Mouse (Mus musculus): Measurements from ENCODE around the gene Atcay. TPM values are rescaled to one million over a fixed set of nuclear protein-coding genes. Genes with fewer than 3 reads are reported as not detected.
A peak's percentile ranks its signal among the peaks of the same experiment; 100 is the strongest.

The Atcay gene
- polyA plus RNA-seq, 1 experiment: 0.60 TPM

DNA sequence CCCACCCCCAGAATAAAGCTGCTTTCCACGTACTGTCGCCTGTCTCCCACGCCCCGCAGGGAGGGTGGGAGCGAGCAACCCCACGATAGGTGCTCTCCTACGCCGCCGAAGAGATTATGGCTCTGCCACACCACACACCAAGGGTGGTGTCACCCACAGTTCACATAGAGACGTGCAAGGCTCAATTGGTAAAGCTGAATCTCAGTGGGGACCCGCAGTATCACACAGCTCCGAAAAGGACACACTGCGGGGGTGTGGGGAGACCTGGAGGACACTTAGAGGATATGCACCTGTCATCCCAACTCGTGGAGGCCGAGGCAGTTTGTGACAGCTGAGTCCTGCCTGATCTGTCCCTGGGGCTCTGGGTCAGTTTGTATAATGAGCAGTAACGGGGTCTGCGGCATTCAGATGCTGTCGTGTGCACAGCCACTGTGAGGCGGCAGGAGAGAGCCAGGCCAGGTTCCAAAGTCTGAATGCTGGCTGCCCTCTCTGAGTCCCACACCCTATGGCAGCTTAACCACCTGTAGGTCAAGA lies 37.6 kb downstream of the Atcay start:
- peaks cover 23% of the 10 kb centered on the region for H3K4me1 ChIP-seq (ENCODE audit: control insufficient read depth, insufficient read depth, insufficient read length, low read length)
- H3K36me3 ChIP-seq (ENCODE audit: control insufficient read depth, insufficient read depth, low read length): peaks cover 9% of the 10 kb centered on the region; the same call in 1 of the 2 replicates
- peak overlapping the region; percentile 71 for H3K4me3 ChIP-seq (ENCODE audit: low read depth, low read length)
- 0 out of 2 replicates have a peak, but pooled peaks cover 4% of the 10 kb centered on the region for H3K27me3 ChIP-seq (ENCODE audit: control insufficient read depth, insufficient read depth, low read length)
- H3K27ac ChIP-seq (ENCODE audit: insufficient read depth, low read depth, low read length): peak overlapping the region; percentile 61
- TF ChIP-seq POLR2A (IDR thresholded peaks at IDR 0.05; ENCODE audit: low read depth, low read length): no peak
- TF ChIP-seq CTCF (IDR thresholded peaks at IDR 0.05; ENCODE audit: extremely low read depth, insufficient read length, insufficient replicate concordance, low read depth, low read length): no peak
- WGBS: 2% methylated on average over 19 of the region's 19 CpGs

DNA sequence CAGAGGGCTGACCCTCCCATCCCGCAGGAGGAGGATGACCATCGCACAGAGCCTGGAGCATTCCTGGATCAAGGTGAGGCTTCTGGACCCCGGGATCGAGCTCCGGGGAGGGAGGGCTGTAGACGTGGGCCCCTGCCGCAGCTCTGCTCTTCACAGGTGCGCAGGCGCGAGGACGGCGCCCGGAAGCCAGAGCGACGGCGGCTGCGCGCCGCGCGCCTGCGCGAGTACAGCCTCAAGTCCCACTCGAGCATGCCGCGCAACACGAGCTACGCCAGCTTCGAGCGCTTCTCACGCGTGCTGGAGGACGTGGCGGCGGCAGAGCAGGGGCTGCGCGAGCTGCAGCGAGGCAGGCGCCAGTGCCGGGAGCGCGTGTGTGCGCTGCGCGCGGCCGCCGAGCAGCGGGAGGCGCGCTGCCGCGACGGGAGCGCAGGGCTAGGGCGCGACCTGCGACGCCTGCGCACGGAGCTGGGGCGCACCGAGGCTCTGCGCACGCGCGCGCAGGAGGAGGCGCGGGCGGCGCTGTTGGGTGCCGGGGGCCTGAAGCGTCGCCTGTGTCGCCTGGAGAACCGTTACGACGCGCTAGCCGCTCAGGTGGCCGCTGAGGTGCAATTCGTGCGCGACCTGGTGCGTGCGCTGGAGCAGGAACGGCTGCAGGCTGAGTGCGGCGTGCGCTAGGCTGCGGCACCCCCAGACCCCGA lies 38.2 kb downstream of the Atcay start:
- Histone ChIP-seq H3K4me1 (ENCODE audit: control insufficient read depth, insufficient read depth, insufficient read length, low read length) (peaks cover 23% of the 10 kb centered on the region), H3K27ac (ENCODE audit: insufficient read depth, low read depth, low read length) (peak overlapping the region; percentile 79), H3K4me3 (ENCODE audit: low read depth, low read length) (peak overlapping the region; percentile 71), H3K36me3 (ENCODE audit: control insufficient read depth, insufficient read depth, low read length) (peaks cover 11% of the 10 kb centered on the region; the same call in 1 of the 2 replicates), H3K27me3 (ENCODE audit: control insufficient read depth, insufficient read depth, low read length) (0 out of 2 replicates have a peak, but pooled peaks cover 4% of the 10 kb centered on the region)
- 1% methylated on average over 92 of the region's 93 CpGs for WGBS
- TF ChIP-seq CTCF (IDR thresholded peaks at IDR 0.05; ENCODE audit: extremely low read depth, insufficient read length, insufficient replicate concordance, low read depth, low read length) (no peak), POLR2A (IDR thresholded peaks at IDR 0.05; ENCODE audit: low read depth, low read length) (no peak)

DNA sequence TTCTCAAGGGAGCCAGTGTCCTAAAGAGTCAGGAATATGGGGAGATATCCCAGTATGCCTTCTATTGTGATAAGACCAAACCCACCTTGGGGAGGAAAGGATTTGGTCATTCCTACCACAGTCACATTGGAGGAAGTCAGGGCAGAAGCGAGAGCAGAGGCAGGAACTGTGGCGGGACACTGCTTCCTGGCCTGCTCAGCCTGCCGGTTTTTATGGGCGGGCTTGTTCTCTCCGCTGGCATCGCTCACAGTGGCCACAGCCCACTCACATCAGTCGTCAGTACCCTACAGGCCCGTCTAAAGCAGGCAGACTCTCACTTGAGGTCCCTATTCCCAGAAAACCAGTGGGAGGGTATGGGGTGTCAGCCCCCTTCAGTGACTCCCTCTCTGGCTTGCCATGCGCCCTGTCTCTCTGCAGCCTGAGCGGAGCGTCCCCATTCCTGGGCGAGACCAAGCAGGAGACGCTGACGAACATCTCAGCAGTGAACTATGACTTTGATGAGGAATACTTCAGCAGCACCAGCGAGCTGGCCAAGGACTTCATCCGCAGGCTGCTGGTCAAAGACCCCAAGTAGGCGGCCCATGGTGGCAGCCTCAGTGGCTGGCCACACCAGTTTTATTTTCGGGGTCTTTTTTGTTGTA lies 39.2 kb downstream of the Atcay start:
- H3K27ac ChIP-seq (ENCODE audit: insufficient read depth, low read depth, low read length): no peak overlapping the region
- no peak for TF ChIP-seq POLR2A (IDR thresholded peaks at IDR 0.05; ENCODE audit: low read depth, low read length)
- no peak for TF ChIP-seq CTCF (IDR thresholded peaks at IDR 0.05; ENCODE audit: extremely low read depth, insufficient read length, insufficient replicate concordance, low read depth, low read length)
- peaks cover 23% of the 10 kb centered on the region for H3K4me1 ChIP-seq (ENCODE audit: control insufficient read depth, insufficient read depth, insufficient read length, low read length)
- 0 out of 2 replicates have a peak, but pooled peaks cover 4% of the 10 kb centered on the region for H3K27me3 ChIP-seq (ENCODE audit: control insufficient read depth, insufficient read depth, low read length)
- peaks cover 15% of the 10 kb centered on the region; the same call in 1 of the 2 replicates for H3K36me3 ChIP-seq (ENCODE audit: control insufficient read depth, insufficient read depth, low read length)
- H3K4me3 ChIP-seq (ENCODE audit: low read depth, low read length): no peak overlapping the region
- WGBS: 80% methylated on average over 18 of the region's 18 CpGs

DNA sequence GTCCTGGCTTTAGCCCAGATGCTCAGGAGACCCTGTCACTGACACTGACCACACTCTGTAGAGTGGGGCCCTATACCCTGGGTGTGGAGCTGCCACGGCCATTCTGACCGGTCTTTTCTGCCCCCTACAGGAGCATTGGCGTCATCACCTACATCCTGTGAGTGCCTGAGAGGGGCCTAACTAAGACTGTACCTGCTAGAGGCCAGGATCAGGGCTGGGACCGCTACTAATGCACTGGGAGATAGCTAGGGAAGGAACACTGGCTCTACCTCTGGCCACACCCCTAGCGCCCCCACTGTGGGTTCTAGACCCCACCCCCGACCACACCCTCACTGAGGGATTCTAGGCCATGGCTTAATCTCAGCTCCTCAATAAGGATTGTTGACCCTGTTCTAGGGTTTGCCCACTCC lies 39.7 kb downstream of the Atcay start:
- H3K4me3 ChIP-seq (ENCODE audit: low read depth, low read length): no peak overlapping the region
- H3K36me3 ChIP-seq (ENCODE audit: control insufficient read depth, insufficient read depth, low read length): peaks cover 15% of the 10 kb centered on the region; the same call in 1 of the 2 replicates
- peaks cover 23% of the 10 kb centered on the region for H3K4me1 ChIP-seq (ENCODE audit: control insufficient read depth, insufficient read depth, insufficient read length, low read length)
- TF ChIP-seq CTCF (IDR thresholded peaks at IDR 0.05; ENCODE audit: extremely low read depth, insufficient read length, insufficient replicate concordance, low read depth, low read length) (peak; percentile 31; the same call in 1 of the 2 replicates), POLR2A (IDR thresholded peaks at IDR 0.05; ENCODE audit: low read depth, low read length) (no peak)
- no peak overlapping the region for H3K27ac ChIP-seq (ENCODE audit: insufficient read depth, low read depth, low read length)
- 59% methylated on average over 6 of the region's 6 CpGs for WGBS
- H3K27me3 ChIP-seq (ENCODE audit: control insufficient read depth, insufficient read depth, low read length): 0 out of 2 replicates have a peak, but pooled peaks cover 4% of the 10 kb centered on the region

DNA sequence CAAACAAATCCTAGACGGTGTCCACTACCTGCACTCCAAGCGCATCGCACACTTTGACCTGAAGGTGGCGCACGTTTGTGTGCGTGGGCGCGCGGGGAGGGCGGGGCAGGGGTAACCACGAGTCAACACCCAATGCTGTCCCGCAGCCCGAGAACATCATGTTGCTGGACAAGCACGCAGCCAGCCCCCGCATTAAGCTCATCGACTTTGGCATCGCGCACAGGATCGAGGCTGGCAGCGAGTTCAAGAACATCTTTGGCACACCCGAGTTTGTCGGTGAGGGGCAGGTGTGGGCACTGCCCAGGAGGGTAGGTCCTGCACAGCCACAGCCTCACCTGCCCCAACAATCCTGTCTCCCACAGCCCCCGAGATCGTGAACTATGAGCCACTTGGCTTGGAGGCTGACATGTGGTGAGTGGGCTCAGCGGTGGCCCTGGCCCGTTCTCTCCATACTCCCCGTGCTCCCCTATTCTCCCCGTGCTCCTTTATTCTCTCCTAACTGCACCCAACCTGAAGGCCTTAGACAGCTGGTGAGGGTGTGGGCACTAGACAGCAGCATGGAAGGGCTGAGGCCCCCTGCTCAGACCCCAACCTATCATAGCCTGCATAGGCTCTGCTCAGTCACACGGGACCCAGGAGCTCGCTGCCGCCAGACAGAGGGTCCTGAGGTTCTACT lies 40.3 kb downstream of the Atcay start:
- peaks cover 20% of the 10 kb centered on the region for H3K4me1 ChIP-seq (ENCODE audit: control insufficient read depth, insufficient read depth, insufficient read length, low read length)
- H3K4me3 ChIP-seq (ENCODE audit: low read depth, low read length): no peak overlapping the region
- 0 out of 2 replicates have a peak, but pooled peaks cover 4% of the 10 kb centered on the region for H3K27me3 ChIP-seq (ENCODE audit: control insufficient read depth, insufficient read depth, low read length)
- peaks cover 16% of the 10 kb centered on the region for H3K36me3 ChIP-seq (ENCODE audit: control insufficient read depth, insufficient read depth, low read length)
- WGBS: 76% methylated on average over 31 of the region's 31 CpGs
- TF ChIP-seq CTCF (IDR thresholded peaks at IDR 0.05; ENCODE audit: extremely low read depth, insufficient read length, insufficient replicate concordance, low read depth, low read length): peak; percentile 35; the same call in 1 of the 2 replicates
- no peak for TF ChIP-seq POLR2A (IDR thresholded peaks at IDR 0.05; ENCODE audit: low read depth, low read length)
- no peak overlapping the region for H3K27ac ChIP-seq (ENCODE audit: insufficient read depth, low read depth, low read length)

DNA sequence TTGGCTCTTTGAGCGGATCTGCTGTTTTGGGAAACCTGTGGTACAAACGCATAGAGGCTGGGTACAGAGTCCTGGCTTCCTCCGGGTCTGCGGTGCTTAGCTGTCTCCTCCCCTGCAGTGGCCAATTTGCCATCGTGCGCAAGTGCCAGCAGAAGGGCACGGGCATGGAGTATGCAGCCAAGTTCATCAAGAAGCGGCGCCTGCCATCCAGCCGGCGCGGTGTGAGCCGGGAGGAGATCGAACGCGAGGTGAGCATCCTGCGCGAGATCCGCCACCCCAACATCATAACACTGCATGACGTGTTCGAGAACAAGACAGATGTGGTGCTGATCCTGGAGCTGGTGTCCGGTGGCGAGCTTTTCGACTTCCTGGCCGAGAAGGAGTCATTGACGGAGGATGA lies 40.8 kb downstream of the Atcay start:
- Histone ChIP-seq H3K27ac (ENCODE audit: insufficient read depth, low read depth, low read length) (no peak overlapping the region), H3K4me1 (ENCODE audit: control insufficient read depth, insufficient read depth, insufficient read length, low read length) (peaks cover 18% of the 10 kb centered on the region), H3K27me3 (ENCODE audit: control insufficient read depth, insufficient read depth, low read length) (0 out of 2 replicates have a peak, but pooled peaks cover 4% of the 10 kb centered on the region), H3K4me3 (ENCODE audit: low read depth, low read length) (no peak overlapping the region), H3K36me3 (ENCODE audit: control insufficient read depth, insufficient read depth, low read length) (peaks cover 21% of the 10 kb centered on the region)
- TF ChIP-seq POLR2A (IDR thresholded peaks at IDR 0.05; ENCODE audit: low read depth, low read length) (no peak), CTCF (IDR thresholded peaks at IDR 0.05; ENCODE audit: extremely low read depth, insufficient read length, insufficient replicate concordance, low read depth, low read length) (no peak)
- 89% methylated on average over 26 of the region's 26 CpGs for WGBS

All from small intestine, adult 2 months (tissue).